Mouse (Mus musculus): ENCODE data around the gene Adgrb3.
"Not testable (repeated sequence)": the region's sequence is repeated elsewhere in the genome, so short reads cannot be mapped to it uniquely, and the experiment has no call there.

Adgrb3 gene

DNA sequence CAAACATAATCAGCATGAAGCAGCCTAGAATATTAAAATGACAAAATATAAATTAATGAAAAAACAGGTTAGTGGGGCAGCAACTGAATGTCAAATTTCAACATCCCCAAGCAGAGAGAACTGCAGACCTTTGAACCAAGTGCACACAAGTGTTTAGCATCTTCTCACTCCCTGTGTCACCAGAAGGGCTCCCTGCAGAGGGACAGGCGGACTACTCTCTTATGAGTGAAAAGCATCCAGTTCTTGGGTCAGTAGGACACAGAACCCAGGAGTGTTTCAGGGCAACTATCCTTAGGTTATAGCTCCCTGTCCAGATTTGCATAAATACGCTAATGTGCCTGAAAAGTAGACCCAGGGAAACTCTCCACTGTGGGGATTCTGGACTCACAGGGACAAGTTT is 285.6 kb downstream of the Adgrb3 start:
- in situ Hi-C loops (cut with MboI; ENCODE audit: unreplicated experiment in 2 of 2) = no loop called here

DNA sequence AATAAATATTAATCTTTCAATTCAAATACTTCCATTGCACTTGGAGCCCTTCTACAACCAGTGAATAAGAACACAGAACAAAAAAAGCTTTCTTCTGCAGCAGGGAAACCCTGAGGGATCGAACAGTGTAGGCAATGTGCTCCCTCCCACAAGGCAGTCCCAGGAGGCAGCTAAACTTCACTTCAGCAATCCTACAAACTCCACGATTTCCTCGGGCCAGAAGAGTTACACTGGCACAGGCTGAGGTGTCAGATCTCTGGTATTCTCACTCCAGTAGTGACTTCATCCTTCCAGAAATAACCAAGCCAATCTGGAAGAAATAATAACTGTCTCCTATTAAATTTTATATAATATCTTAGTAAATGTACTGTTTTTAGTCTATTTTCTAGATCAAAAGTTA is 286.6 kb downstream of the Adgrb3 start:
- in situ Hi-C loops (cut with MboI; ENCODE audit: unreplicated experiment in 2 of 2) = no loop called here

DNA sequence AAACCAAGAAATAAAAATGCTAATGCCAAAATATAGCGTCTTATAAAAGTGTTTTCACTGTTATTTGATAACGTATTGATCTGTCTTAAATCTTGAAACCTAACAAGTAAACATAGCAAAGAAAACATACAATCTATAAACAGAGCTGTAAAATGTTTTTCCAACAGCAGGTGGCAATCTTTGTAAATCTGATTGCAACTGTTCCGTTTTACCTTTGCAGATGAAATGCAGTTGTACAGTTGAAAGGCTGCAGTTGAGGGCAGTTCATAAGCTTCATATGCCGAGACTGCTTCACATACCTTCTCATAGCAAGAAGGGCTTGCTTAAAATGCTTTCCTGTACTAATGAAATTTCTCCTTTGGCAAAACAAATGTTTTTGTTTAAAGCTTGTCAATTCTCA is 302.5 kb downstream of the Adgrb3 start:
- in situ Hi-C loops (cut with MboI; ENCODE audit: unreplicated experiment in 2 of 2) = no loop called here

DNA sequence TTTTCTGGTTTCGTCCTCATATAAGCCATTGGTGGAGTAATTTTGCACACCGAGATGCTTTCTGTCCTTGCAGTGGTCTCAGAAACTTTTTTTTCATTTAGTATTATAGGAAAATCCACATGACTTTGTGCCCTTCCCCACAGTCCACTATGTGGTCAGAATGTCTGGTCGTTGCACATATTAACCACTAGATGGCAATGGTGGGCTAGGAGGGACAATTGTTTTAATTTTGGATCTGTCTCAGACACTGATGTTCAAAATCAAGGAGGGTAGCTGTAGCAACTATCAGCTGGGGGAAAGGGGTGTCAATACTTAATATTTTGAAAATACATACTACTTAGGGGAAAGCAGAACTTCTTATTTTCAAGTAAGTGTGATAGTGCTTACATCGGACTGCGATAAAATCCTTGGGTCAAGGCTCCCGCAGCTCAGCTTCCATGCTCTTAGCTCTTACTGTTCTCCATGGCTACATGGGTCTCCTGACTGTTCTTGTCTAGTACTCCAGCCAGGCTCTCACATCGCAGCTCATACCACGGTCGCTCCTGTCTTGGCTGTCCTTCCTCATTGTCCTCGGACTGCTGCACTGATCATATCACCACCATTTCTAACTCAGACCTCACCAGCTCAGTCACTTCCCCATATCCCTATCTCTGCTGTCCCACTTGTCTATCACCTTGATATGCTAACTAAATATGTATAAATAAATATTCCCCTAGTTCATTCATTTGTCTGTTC is 319.0 kb downstream of the Adgrb3 start:
- in situ Hi-C loops (cut with MboI; ENCODE audit: unreplicated experiment in 2 of 2) = no loop called here

DNA sequence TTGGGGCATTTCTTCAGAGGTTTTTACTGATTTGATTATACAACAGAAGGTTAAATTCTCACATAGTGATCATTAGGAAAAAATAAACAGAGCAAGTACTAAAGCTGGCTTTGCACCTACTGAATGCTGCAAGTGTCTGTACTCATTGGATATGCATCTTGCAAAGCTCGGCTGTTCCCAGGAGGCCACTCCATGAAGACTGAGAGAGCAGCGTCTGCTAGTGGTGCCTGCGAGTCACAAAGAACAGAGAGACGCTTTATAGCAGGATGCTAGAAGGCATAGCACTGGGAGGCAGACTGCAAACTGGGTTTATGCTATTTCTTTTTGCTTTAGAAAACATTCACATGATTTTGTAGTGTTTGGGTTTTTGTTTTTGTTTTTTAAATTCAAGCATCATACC is 325.2 kb downstream of the Adgrb3 start:
- in situ Hi-C loops (cut with MboI; ENCODE audit: unreplicated experiment in 2 of 2) = no loop called here

DNA sequence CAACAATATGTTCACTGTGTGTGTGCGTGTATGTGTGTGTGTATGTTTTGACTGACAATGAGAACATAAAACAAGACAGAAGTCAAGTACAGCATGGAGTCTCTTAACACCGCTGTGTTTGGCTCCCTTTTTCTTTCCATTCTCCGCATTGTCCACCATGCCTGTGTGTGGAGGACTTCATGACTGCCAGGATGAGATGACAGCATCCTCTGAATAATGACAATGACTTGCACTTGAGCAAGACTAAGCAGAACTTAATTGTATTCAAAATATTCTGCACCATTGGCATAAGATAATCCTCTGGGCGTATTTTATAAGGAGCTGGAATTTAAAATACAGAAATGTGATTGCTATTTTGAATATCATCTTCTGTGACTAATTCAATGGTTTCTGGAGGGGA is 326.0 kb downstream of the Adgrb3 start:
- in situ Hi-C loops (cut with MboI; ENCODE audit: unreplicated experiment in 2 of 2) = no loop called here

DNA sequence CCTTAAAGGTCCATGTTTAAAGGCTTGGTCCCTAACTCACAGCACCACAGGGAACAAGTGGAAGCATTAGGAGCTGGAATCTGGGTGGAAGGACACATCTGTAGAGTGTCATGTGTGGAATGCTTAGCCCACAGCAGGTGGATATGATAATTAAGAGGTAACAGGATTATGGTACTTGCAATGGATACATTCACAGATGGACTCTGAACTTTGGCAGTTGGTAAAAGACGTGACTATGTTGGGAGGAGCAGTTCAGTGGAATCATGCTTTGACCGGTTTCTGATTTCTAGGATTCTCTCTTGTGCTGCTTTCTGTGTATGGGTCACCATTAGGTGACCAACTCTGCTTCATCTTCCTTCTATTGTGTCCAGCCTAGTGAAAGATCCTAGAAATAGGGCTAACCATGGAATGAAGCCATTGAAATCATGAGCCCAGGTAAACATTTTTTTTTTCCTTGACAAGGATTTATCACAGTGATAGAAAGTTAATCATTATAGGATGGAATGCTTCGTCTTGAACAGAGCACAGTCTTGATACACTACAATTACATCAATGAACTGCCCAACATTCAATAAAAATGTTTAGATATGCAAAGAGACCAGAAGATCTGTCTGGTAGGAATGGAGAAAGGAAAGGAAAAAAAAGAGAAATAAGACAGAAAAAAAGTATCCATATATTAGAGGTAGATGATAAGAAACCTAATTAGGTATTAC is 334.1 kb downstream of the Adgrb3 start:
- in situ Hi-C loops (cut with MboI; ENCODE audit: unreplicated experiment in 2 of 2) = no loop called here

DNA sequence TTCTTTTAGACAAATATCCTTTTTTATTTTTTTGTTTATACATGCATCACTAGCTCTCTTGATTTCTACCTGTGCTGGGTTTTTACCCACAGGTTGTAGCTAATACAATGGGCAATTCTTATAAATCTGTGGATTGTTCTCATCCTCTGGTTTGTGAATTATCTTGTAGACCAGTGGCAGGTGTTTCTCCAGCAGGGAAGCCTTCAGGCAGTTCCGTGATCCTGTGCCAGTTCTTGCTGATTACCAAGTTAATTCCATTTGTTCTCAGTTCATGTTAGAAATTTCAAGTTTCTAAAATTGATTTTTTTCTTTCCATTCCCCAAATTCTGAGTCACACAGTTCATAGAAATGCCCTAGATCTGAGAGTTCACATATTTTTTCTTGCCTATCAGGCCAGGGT is 338.0 kb downstream of the Adgrb3 start:
- in situ Hi-C loops (cut with MboI; ENCODE audit: unreplicated experiment in 2 of 2) = no loop called here

DNA sequence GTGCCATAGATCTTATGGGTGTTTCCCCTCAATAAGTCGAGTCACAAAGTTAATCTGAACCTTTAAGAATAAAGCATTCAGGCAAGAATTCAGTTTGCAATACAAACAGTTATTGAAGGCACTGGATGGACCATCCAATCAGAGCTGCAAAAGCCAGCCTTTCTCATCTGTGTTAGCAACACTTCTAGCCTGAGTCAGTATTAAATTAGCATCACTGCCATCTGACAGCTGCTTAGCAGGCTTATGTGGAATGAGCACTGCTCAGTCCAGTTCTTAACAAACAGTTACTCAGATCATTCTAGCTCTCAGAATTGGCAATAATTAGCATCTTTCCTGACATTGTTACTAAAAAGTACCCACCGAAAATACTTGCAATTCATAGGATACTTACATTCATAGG is 339.3 kb downstream of the Adgrb3 start:
- in situ Hi-C loops (cut with MboI; ENCODE audit: unreplicated experiment in 2 of 2) = no loop called here

DNA sequence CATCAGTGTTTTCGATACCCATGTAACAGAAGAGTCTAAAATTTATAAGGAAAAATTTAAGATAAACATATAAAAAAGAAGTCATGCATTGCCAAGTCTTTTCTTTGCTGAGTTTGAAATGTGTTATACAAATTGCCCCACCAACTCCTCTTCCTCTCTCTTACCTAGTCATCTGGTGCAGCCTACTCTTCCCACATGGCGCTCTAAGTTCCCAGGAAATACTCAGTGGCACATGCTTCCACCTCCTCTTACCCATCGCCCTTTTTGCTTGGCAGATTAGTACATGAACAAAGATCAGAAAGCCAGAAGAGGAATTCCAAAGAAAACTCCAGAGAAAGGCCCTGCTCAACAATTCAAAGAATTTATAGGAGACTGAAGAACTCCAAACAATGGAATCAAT is 353.8 kb downstream of the Adgrb3 start:
- in situ Hi-C loops (cut with MboI; ENCODE audit: unreplicated experiment in 2 of 2) = no loop called here

DNA sequence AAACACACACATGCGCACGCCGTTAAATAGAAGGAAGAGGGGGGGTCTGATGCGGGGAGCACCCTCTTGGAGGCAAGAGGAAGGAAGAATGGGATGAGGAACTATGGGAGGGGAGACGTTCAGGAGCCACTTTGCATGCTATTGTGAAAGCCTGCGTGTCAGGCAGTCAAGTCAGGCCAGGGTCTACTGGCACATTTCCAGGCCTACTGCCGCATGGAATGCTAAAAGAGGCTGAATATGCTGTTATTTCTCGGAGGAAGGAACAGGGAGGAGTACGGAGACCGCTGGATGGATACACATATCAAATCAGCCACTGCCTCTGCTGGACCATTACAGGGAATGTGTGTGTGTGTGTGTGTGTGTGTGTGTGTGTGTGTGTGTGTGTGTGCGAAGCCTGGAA is 355.0 kb downstream of the Adgrb3 start:
- in situ Hi-C loops (cut with MboI; ENCODE audit: unreplicated experiment in 2 of 2) = no loop called here

DNA sequence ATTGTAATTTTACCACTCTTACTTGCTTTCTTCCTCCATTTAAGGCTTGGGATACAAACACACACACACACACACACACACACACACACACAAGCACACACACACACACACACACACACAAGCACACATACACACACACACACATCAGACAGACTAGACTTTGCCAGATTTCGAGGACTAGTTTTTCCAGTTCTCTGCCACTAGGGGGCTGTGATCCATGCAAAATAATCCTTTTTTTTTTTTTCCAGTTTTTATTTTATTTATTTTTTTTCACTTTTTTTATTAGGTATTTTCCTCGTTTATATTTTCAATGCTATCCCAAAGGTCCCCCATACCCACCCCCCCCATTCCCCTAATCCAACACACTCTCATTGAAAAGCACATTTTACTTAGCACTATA is 357.9 kb downstream of the Adgrb3 start:
- in situ Hi-C loops (cut with MboI; ENCODE audit: unreplicated experiment in 2 of 2) = not testable (repeated sequence)

DNA sequence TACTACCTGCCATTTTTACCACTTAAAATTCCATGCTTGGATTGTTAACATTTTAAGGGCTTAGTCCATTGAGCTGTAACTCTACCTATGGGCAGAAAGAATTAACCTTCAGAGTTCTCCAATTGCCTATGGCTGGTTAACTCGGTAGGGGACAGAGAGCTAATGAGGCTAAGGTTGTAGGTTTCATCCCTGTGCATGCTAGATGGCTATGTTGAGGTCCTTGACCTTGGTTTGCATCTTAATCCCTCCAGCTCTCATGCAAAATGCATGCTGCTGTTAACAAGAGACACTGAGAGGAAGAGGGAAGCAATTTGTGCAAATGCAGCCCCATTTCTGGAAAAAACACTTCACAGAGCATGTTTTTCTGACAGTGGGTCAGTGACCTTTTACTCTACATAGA is 366.9 kb downstream of the Adgrb3 start:
- in situ Hi-C loops (cut with MboI; ENCODE audit: unreplicated experiment in 2 of 2) = no loop called here

DNA sequence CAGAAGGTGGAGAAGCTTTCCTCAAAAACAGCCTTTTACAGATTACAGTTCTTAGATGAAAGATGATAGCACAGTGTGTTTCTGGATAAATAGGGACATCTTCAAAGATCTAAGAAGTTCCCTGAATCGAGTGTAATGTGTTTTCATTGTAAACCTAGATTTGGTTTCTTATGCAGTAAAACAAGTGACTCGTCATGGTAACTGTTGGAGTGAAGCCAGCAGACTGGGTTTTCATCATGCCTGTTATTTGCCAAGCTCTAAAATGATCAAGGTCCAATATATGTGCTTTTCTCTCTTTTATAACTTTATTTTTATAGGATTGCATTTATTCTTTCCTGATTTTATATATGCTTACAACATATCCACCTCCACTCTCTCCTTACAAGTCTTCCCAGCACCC is 394.0 kb downstream of the Adgrb3 start:
- in situ Hi-C loops (cut with MboI; ENCODE audit: unreplicated experiment in 2 of 2) = no loop called here

DNA sequence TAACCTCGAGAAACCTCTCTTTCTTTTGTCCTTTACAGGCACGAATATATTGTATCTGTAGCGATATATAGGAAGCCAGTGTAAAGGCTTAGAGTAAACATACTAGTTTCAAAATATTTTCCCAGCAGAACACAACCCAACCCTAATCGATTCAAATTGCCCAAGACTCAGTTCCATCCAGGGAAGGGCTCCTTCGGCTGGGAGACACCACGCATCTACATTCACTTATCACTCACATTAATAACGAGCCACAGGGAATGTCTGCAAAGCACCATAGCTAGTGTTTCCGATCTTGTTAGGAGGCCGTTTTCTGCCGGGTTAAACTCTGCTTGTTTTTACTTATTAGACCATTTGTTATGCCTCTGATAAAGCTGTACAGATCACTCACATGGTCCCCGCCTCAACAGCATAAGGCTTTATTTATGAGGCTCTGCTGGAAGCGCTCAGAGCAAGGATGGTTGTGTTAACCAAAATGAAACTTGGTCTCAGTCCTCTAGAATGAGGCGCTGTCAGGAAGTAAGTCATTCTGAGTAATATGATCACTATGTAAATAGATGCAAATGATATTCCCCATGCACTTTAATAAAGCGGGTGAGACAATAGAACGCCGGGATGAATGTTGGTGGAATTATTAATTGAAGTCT is 399.2 kb downstream of the Adgrb3 start:
- in situ Hi-C loops (cut with MboI; ENCODE audit: unreplicated experiment in 2 of 2) = no loop called here

DNA sequence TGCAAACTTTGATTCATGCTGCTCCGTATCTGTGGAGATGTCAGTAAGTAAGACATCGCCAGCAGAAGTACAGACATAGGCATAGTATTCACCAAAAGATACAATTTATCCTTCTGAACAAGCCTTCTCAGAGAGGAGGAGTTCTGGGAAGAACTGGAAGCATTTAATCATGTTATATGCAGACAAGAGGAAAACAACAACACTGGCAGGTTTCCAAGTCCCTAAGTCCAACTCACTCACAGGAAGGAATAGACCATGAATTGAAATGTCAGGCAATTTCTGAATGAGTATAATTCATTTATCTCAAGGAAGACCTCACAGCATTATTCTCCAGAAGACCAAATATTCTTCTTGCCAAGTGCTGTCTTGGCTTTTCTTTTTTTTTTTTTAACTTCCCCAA is 408.8 kb downstream of the Adgrb3 start:
- in situ Hi-C loops (cut with MboI; ENCODE audit: unreplicated experiment in 2 of 2) = no loop called here

DNA sequence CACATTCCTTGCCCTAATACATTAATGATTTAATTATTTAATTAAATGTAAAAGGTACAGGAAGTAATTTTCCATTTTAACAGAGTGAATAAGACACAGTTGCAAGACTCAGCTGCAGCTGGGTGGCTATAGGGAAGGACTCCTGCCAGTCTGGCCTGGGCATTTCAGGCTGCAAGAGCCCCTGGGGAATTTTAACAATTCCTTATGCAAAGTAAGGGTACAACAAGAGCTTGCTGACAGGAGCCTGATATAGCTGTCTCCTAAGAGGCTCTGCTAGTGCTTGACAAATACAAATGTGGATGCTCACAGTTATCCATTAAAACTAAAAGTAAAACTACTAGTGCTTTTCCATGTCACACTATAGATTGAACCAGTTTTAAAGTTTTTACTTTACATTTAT is 410.1 kb downstream of the Adgrb3 start:
- in situ Hi-C loops (cut with MboI; ENCODE audit: unreplicated experiment in 2 of 2) = no loop called here

DNA sequence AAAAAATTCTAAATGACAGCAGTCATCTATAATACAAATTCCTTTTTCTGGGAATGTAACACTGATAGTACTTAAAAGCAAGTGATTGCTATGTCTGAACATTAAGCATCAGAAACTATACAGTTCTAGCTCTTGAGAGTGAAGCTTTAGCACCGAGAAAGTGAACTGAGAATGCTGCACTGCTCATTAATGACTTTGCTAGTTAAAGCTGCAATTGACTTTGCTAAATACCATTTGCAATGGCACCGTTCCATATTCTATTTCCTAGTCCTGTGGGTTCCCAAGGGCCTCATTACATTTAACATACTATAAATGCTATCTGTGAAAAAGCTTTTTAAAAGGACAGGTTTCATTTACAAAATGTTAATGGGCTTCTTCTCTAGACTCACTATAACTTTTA is 414.4 kb downstream of the Adgrb3 start:
- in situ Hi-C loops (cut with MboI; ENCODE audit: unreplicated experiment in 2 of 2) = no loop called here

DNA sequence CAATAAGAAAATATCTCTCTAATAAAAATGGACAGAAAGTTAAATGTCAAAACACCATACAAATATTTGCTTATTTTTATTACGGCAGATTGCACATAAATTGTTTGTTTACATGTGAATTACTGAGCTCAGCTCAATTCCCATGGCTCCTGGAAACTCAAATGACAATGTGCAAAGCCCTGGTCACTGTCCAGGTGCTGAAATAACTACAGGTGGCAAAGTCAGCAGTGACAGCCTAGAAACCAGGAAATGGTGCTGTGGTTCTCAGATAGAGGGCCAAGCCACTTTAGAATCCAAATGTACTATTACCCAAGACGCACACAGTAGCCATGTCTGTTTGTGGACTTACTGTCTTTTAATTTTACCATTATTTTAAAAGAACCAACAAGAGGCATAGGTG is 465.3 kb downstream of the Adgrb3 start:
- in situ Hi-C loops (cut with MboI; ENCODE audit: unreplicated experiment in 2 of 2) = no loop called here

DNA sequence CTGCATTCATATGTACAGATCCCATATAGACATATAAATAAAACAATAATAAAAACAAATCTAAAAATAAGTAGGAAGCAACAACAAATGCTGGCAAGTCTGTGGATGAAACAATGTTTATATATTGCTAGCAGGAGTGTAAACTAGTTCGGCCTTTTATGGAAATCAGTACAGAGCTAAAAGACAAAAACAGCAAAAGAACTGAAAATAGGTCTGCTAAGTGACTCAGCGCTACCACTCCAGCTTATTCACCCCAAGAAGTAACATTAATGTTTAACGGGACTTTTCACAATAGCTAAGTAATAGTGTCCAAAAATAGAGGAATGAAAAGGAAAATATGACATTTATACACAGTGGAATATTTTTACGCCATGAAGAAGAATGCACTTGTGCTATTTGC is 471.0 kb downstream of the Adgrb3 start:
- in situ Hi-C loops (cut with MboI; ENCODE audit: unreplicated experiment in 2 of 2) = no loop called here

DNA sequence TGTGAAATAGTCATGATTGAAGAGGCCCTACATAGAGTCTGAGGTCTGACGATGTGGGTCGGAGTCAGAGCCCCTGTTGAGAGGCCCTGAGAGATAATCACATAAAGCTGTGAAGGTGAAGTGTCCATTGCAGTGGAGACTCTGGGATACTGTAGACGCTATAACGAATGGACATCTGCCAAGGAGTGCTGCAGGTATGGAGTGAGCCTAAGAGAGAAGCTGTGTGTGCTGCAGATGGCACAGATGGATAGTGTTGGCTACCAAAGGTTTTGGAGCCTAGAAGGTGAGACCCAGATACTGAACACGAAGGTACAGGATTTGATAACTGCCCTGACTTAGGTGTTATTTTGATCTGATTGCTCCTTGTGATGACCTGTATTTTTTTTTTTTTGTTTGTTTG is 474.0 kb downstream of the Adgrb3 start:
- in situ Hi-C loops (cut with MboI; ENCODE audit: unreplicated experiment in 2 of 2) = no loop called here

DNA sequence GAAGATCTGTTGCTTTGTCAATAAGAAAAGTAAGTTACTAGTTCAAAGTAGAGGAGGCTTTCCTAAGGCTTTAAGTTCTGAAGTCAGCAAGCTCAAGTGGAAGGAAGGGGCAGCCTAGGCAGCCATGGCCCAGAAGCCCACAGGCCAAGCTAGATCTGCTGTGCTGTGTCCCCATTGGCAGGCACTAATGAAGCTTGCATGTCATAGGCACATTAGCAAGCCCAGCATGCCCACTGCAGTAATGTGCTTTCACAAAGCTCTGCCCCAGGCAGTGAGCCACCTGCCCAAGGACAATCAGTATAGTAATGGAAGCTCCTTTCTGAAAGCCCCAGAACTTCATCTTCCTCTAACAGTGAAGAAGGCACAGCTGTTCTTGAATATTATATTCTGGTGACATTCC is 484.6 kb downstream of the Adgrb3 start:
- in situ Hi-C loops (cut with MboI; ENCODE audit: unreplicated experiment in 2 of 2) = no loop called here
